Mouse (Mus musculus) megakaryocyte, embryonic 14.5 days (primary cell): ENCODE measurements around the gene Pign.

ENCODE experiments used
- FLI1 ChIP-seq: IDR thresholded peaks from 2 replicates; pipeline ENCODE4 v1.6.1; 2012; ENCODE audit warnings: low read length, inconsistent platforms, mixed read lengths
- GATA1 ChIP-seq: IDR thresholded peaks from 3 replicates; pipeline ENCODE4 v1.6.1; 2012; ENCODE audit warnings: mixed read lengths, low read length, inconsistent platforms, borderline replicate concordance

DNA sequence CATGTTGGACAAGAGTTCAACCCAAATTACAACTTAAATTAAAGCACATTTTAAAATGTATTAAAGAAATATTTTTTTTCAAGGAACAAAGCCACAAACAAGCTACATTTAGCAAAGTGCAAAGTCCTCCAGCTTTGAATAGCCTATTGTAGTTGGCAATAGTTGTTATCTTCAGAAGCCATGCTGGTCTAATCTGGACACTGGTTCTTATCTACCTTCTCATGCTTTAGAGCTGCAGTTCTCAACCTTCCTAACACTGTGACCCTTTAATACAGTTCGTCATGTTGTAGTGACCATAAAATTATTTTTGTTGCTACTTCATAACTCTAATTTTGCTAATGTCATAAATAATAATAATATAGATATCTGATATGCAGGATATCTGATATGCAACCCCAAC, 99.2 kb downstream of the Pign start:
- no peak for TF ChIP-seq GATA1
- TF ChIP-seq FLI1: no peak
